Mouse (Mus musculus) adrenal gland, adult 2 months (tissue): ENCODE data around the gene Cideb. TPM values are rescaled to one million over a fixed set of nuclear protein-coding genes. Genes with fewer than 3 reads are reported as not detected.

ENCODE experiments used
- DNase-seq: peaks from one replicate; pipeline ENCODE4 v3.0.0; 2021
- long read RNA-seq: library from polyadenylated mRNA; stranded (forward); transcript quantifications from one replicate; pipeline ENCODE4 v2.0.0, GENCODE M21; 2021
- polyA plus RNA-seq: library from polyadenylated mRNA; depleted of rRNA; stranded (reverse); fragments of >200 nt; gene quantifications from 2 replicates; pipeline ENCODE4 v1.2.3, GENCODE M21; 2012; rRNA removed
- total RNA-seq, 2 experiments: library from RNA; stranded (reverse); gene quantifications; 2 replicates each; pipeline ENCODE4 v1.2.3; 2021

Cideb gene
- 1 to 10 TPM; 1.2 to 1.7 TPM for total RNA-seq
- polyA plus RNA-seq: 0.70 and 0.74 TPM in 2 replicates
- long read RNA-seq: 0 reads

- DNase-seq: peak; percentile 53
Observed at GRCm38 (mm10) chr14:55758363-55758784, at the start of gene Cideb. Cideb (minus strand) TSS chr14:55758458.

- no peak for DNase-seq
Observed at GRCm38 (mm10) chr14:55795380-55796163, 37.3 kb upstream of the Cideb start.

- DNase-seq: no peak
Observed at GRCm38 (mm10) chr14:55793946-55794345, 35.7 kb upstream of the Cideb start.

GRCm38 (mm10) chr14:55793461-55793860 lies 35.2 kb upstream of the Cideb start:
- DNase-seq: no peak

GRCm38 (mm10) chr14:55788256-55789050 lies 30.2 kb upstream of the Cideb start, which contains the start of gene Ripk3:
Ripk3 (minus strand) TSS chr14:55788865.
- DNase-seq: peak; percentile 56

GRCm38 (mm10) chr14:55787731-55788130 lies 29.5 kb upstream of the Cideb start:
- DNase-seq: no peak

- DNase-seq: no peak
Observed at GRCm38 (mm10) chr14:55785195-55785594, 26.9 kb upstream of the Cideb start.

- no peak for DNase-seq
Observed at GRCm38 (mm10) chr14:55783958-55784235, 25.6 kb upstream of the Cideb start, which contains the start of gene Adcy4. Adcy4 (minus strand) TSS chr14:55784095.

GRCm38 (mm10) chr14:55783171-55783957 lies 25.1 kb upstream of the Cideb start:
- no peak for DNase-seq

GRCm38 (mm10) chr14:55782361-55782960 lies 24.2 kb upstream of the Cideb start:
- no peak for DNase-seq

GRCm38 (mm10) chr14:55781310-55781709 lies 23.1 kb upstream of the Cideb start:
- peak; percentile 76 for DNase-seq

- no peak for DNase-seq
Observed at GRCm38 (mm10) chr14:55780736-55781135, 22.5 kb upstream of the Cideb start.

GRCm38 (mm10) chr14:55779656-55780055 lies 21.4 kb upstream of the Cideb start:
- no peak for DNase-seq

GRCm38 (mm10) chr14:55778686-55779085 lies 20.4 kb upstream of the Cideb start:
- no peak for DNase-seq

GRCm38 (mm10) chr14:55777806-55778205 lies 19.5 kb upstream of the Cideb start:
- DNase-seq: no peak

- DNase-seq: no peak
Observed at GRCm38 (mm10) chr14:55777176-55777575, 18.9 kb upstream of the Cideb start.

GRCm38 (mm10) chr14:55776711-55777110 lies 18.5 kb upstream of the Cideb start:
- DNase-seq: no peak

GRCm38 (mm10) chr14:55769087-55769703 lies 10.9 kb upstream of the Cideb start:
- DNase-seq: no peak

GRCm38 (mm10) chr14:55768555-55768954 lies 10.3 kb upstream of the Cideb start:
- DNase-seq: peak; percentile 49

GRCm38 (mm10) chr14:55767519-55768414 lies 9.5 kb upstream of the Cideb start:
- DNase-seq: peak; percentile 74
